Mouse (Mus musculus) heart, adult 2 months (tissue): ENCODE results near the gene Rxfp2.

ENCODE experiments used
- CTCF ChIP-seq: fragments of 200-600 bp; IDR thresholded peaks from 2 replicates; pipeline ENCODE4 v1.8.1; 2022; ENCODE audit warnings: antibody characterized with exemption, mild to moderate bottlenecking, moderate library complexity
- EP300 ChIP-seq: fragments of 200-500 bp; IDR thresholded peaks from 2 replicates; pipeline ENCODE4 v1.6.1; 2011; ENCODE audit warnings: low read depth, low read length, control low read depth; ENCODE audit not compliant: insufficient read depth
- POLR2A ChIP-seq: fragments of 200-500 bp; IDR thresholded peaks from 2 replicates; pipeline ENCODE4 v1.6.1; 2011; ENCODE audit warnings: mild to moderate bottlenecking, low read depth, low read length, control low read depth; ENCODE audit not compliant: insufficient read depth

- TF ChIP-seq CTCF: no peak
- no peak for TF ChIP-seq POLR2A
- TF ChIP-seq EP300: no peak
Measured at GRCm38 (mm10) chr5:150098754-150099153, 80.3 kb downstream of the Rxfp2 start.
